Mouse (Mus musculus): ENCODE measurements at regions not wholly inside any gene's neighbourhood (a gene's known extent, or its start where the extent isn't known, plus 50 kb on each side); places are given as distances from the start of the nearest gene placed in this dataset.

DNA sequence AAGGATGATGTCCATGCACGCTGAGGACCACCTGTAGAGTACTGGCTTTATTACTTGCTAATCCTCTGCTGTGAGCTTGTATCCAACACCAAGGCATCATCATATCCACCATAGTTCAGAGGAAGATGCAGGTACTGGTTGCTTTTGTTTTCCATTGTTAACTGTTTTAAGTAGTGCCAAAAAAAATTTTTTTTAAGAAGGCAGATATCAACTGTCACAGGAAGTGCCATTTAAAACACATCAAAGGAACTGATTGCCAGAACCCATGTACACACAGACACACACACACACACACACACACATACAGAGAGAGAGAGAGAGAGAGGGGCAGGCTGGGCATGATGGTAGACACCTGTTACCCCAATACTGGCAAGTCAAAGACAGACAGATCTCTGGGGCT is 319.1 kb downstream of the Gadd45g start:
- Histone ChIP-seq H3K27me3 (ENCODE audit: insufficient read depth, low read length) (no peaks in the 10 kb centered on the region), H3K4me2 (ENCODE audit: low read length) (no peak overlapping the region), H3K9ac (ENCODE audit: low read depth, low read length) (no peak overlapping the region), H3K4me1 (replicated peaks; ENCODE audit: insufficient read depth, low read length) (no peaks in the 10 kb centered on the region), H3K27ac (no peak overlapping the region), H3K36me3 (ENCODE audit: insufficient read depth, low read length) (no peaks in the 10 kb centered on the region), H3K4me3 (replicated peaks; ENCODE audit: low read depth, low read length) (no peak overlapping the region), H3K9me3 (replicated peaks; ENCODE audit: low read length) (no peaks in the 10 kb centered on the region)
- ATAC-seq (replicated peaks; ENCODE audit: low FRiP score, low read depth) (no peak), DNase-seq (ENCODE audit: low spot score) (no peak)
- WGBS = 97% methylated on average over 1 of the region's 1 CpGs
- TF ChIP-seq CTCF (IDR thresholded peaks at IDR 0.05; ENCODE audit: low read depth) = no peak

DNA sequence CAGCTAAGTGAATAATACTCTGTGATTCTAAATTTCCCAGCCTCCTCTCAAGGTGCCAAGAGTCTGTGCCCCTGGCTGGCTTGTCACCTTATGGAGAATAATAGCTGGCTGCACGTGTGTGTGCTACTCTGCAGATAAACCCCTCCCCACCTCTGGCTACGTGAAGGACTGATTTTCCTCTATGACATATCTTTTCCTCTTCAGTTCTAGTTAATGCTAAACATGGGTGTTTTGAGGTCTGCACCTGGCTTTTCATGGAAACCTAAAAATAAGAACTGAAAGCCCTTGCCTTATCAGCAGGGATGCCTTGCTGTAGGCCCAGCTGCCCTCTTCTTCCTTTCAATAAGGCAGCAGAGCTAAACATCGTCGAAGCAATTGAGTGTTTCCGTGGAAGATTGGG is 321.5 kb downstream of the Gadd45g start:
- no peaks in the 10 kb centered on the region for H3K9me3 ChIP-seq (replicated peaks; ENCODE audit: low read length)
- ATAC-seq (replicated peaks; ENCODE audit: low FRiP score, low read depth) (no peak), DNase-seq (ENCODE audit: low spot score) (no peak)
- H3K4me1 ChIP-seq (replicated peaks; ENCODE audit: insufficient read depth, low read length) = no peaks in the 10 kb centered on the region
- H3K4me2 ChIP-seq (ENCODE audit: low read length) = no peak overlapping the region
- WGBS = 61% methylated on average over 5 of the region's 5 CpGs
- H3K4me3 ChIP-seq (replicated peaks; ENCODE audit: low read depth, low read length) = no peak overlapping the region
- no peaks in the 10 kb centered on the region for H3K36me3 ChIP-seq (ENCODE audit: insufficient read depth, low read length)
- H3K27ac ChIP-seq = no peak overlapping the region
- no peak overlapping the region for H3K9ac ChIP-seq (ENCODE audit: low read depth, low read length)
- TF ChIP-seq CTCF (IDR thresholded peaks at IDR 0.05; ENCODE audit: low read depth) = no peak
- no peaks in the 10 kb centered on the region for H3K27me3 ChIP-seq (ENCODE audit: insufficient read depth, low read length)

DNA sequence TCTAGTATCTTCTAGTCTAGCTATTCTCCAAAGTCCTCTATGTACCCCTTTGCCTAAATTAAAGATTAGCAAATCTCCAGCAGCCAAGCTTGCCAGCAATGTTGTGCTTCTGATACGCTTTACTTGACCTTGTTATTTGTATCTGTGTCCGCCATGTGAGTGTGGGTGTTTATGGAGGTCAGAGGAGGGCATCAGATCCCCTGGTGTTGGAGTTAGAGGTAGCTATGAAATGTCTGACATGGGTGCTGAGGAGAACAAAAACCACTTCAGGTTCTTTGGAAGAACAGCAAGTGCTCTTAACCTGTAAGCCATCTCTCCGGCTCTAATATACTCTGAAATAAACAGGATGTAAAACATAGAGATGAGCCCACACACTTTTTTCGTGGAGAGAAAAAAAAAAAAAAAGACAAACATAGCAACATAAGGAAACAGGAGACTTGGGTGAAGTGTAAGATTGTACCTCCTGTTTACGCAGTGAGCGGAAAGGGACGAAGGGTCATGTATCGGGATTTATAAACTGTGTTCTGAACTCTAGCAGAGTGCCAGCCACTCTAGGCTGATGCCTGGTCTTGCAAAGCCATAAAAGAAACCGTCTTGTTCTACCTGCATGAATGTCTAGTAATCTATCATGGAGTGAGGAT is 326.3 kb downstream of the Gadd45g start:
- H3K27me3 ChIP-seq (ENCODE audit: insufficient read depth, low read length) = no peaks in the 10 kb centered on the region
- ATAC-seq (replicated peaks; ENCODE audit: low FRiP score, low read depth) = no peak
- TF ChIP-seq CTCF (IDR thresholded peaks at IDR 0.05; ENCODE audit: low read depth) = no peak
- no peak overlapping the region for H3K9ac ChIP-seq (ENCODE audit: low read depth, low read length)
- no peak overlapping the region for H3K4me3 ChIP-seq (replicated peaks; ENCODE audit: low read depth, low read length)
- 62% methylated on average over 9 of the region's 9 CpGs for WGBS
- DNase-seq (ENCODE audit: low spot score) = no peak
- no peaks in the 10 kb centered on the region for H3K9me3 ChIP-seq (replicated peaks; ENCODE audit: low read length)
- no peaks in the 10 kb centered on the region for H3K36me3 ChIP-seq (ENCODE audit: insufficient read depth, low read length)
- H3K27ac ChIP-seq = no peak overlapping the region
- H3K4me1 ChIP-seq (replicated peaks; ENCODE audit: insufficient read depth, low read length) = no peaks in the 10 kb centered on the region
- no peak overlapping the region for H3K4me2 ChIP-seq (ENCODE audit: low read length)

DNA sequence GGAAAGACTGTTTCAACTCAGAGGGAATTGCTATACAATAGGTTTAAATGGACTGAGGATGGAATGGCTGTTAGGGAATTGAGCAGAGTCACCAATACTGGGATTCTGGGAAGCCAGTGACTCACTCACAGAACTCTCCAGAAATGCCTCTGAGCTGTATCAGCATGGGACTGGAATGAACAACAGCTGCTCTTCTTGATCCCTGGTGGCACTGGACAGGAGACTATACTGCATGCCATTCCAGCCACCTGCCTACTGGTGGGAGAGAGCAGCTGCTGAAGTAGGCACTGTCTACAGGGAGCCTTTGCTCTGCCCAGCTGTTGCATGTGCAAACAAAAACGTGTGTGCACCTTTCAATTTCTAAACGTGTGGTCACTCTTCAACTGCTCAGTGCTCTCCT is 329.2 kb downstream of the Gadd45g start:
- Histone ChIP-seq H3K27me3 (ENCODE audit: insufficient read depth, low read length) (no peaks in the 10 kb centered on the region), H3K9ac (ENCODE audit: low read depth, low read length) (no peak overlapping the region), H3K4me1 (replicated peaks; ENCODE audit: insufficient read depth, low read length) (no peaks in the 10 kb centered on the region), H3K4me2 (ENCODE audit: low read length) (no peak overlapping the region), H3K9me3 (replicated peaks; ENCODE audit: low read length) (no peaks in the 10 kb centered on the region), H3K27ac (no peak overlapping the region), H3K4me3 (replicated peaks; ENCODE audit: low read depth, low read length) (no peak overlapping the region), H3K36me3 (ENCODE audit: insufficient read depth, low read length) (no peaks in the 10 kb centered on the region)
- TF ChIP-seq CTCF (IDR thresholded peaks at IDR 0.05; ENCODE audit: low read depth) = no peak
- ATAC-seq (replicated peaks; ENCODE audit: low FRiP score, low read depth) (no peak), DNase-seq (ENCODE audit: low spot score) (no peak)
- WGBS = 67% methylated on average over 2 of the region's 2 CpGs

DNA sequence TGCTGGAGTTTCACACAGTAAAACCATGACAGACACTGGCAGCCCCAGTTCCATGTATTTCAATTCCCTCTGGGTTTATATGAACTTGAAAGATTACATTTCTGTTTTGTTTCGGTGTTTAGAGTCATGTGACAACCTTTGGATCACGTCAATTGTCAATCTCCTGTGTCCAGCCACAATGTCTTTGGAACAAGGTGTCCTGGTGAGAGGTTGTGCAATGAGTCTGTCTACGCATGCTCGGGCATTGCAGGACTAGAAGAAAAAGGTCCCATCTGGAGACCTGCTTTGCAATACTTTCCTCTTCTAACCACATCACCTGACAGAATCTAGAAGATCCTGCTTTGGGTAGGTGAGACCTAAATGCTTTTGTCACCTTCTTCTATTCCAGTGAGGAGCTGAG is 333.5 kb downstream of the Gadd45g start:
- H3K4me3 ChIP-seq (replicated peaks; ENCODE audit: low read depth, low read length) = no peak overlapping the region
- WGBS = 83% methylated on average over 4 of the region's 4 CpGs
- DNase-seq (ENCODE audit: low spot score) (no peak), ATAC-seq (replicated peaks; ENCODE audit: low FRiP score, low read depth) (no peak)
- no peak overlapping the region for H3K4me2 ChIP-seq (ENCODE audit: low read length)
- H3K9me3 ChIP-seq (replicated peaks; ENCODE audit: low read length) = no peaks in the 10 kb centered on the region
- no peaks in the 10 kb centered on the region for H3K4me1 ChIP-seq (replicated peaks; ENCODE audit: insufficient read depth, low read length)
- TF ChIP-seq CTCF (IDR thresholded peaks at IDR 0.05; ENCODE audit: low read depth) = no peak
- H3K27me3 ChIP-seq (ENCODE audit: insufficient read depth, low read length) = no peaks in the 10 kb centered on the region
- no peaks in the 10 kb centered on the region for H3K36me3 ChIP-seq (ENCODE audit: insufficient read depth, low read length)
- H3K9ac ChIP-seq (ENCODE audit: low read depth, low read length) = no peak overlapping the region
- H3K27ac ChIP-seq = no peak overlapping the region

DNA sequence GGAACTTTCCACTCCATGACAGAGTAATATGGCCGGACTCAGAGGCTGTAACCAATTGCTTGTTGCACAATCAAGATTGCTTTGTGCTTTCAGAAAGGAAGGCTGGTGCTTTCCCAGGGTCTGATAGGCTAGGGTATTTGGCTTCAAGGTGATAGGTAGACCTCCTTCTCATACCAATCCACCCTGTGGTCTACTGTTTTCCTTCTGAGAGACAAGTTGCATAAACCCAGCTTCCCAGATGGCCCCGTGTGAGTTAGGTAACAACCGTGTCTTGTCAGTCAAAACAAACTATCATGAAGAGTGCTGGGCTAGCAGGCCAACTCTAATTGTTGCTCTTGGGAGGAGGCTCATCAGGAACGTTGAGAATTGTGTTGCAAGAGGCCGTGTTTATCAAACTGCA is 337.2 kb downstream of the Gadd45g start:
- WGBS = 59% methylated on average over 5 of the region's 5 CpGs
- no peak for ATAC-seq (replicated peaks; ENCODE audit: low FRiP score, low read depth)
- no peaks in the 10 kb centered on the region for H3K36me3 ChIP-seq (ENCODE audit: insufficient read depth, low read length)

DNA sequence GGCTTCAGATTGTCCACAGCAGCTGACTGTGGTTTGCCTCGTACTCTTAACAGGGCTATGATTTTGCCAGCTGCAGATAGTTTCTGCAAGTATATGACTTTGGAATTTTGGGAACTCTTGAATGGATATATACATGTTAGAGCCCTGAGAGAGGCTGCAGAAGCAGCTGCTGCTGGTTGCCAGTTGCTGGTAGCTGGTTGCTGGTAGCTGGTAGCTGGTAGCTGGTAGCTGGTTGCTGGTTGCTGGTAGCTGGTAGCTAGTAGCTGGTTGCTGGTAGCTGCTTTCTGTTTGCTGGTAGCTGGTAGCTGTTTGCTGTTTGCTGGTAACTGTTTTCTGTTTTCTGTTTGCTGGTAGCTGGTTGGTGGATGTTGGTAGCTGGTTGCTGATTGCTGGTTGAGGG is 339.1 kb downstream of the Gadd45g start:
- Histone ChIP-seq H3K36me3 (ENCODE audit: insufficient read depth, low read length) (no peaks in the 10 kb centered on the region), H3K9ac (ENCODE audit: low read depth, low read length) (no peak overlapping the region), H3K9me3 (replicated peaks; ENCODE audit: low read length) (no peaks in the 10 kb centered on the region), H3K27ac (no peak overlapping the region), H3K4me3 (replicated peaks; ENCODE audit: low read depth, low read length) (no peak overlapping the region), H3K27me3 (ENCODE audit: insufficient read depth, low read length) (no peaks in the 10 kb centered on the region), H3K4me1 (replicated peaks; ENCODE audit: insufficient read depth, low read length) (no peaks in the 10 kb centered on the region), H3K4me2 (ENCODE audit: low read length) (no peak overlapping the region)
- DNase-seq (ENCODE audit: low spot score) (no peak), ATAC-seq (replicated peaks; ENCODE audit: low FRiP score, low read depth) (no peak)
- 79% methylated on average over 1 of the region's 1 CpGs for WGBS
- no peak for TF ChIP-seq CTCF (IDR thresholded peaks at IDR 0.05; ENCODE audit: low read depth)

More for the DNA sequence above, 337.2 kb downstream of the Gadd45g start:
- Histone ChIP-seq H3K9me3 (replicated peaks; ENCODE audit: low read length) (no peaks in the 10 kb centered on the region), H3K27me3 (ENCODE audit: insufficient read depth, low read length) (no peaks in the 10 kb centered on the region), H3K4me1 (replicated peaks; ENCODE audit: insufficient read depth, low read length) (no peaks in the 10 kb centered on the region), H3K4me3 (replicated peaks; ENCODE audit: low read depth, low read length) (no peak overlapping the region), H3K4me2 (ENCODE audit: low read length) (no peak overlapping the region), H3K27ac (no peak overlapping the region), H3K9ac (ENCODE audit: low read depth, low read length) (no peak overlapping the region)
- TF ChIP-seq CTCF (IDR thresholded peaks at IDR 0.05; ENCODE audit: low read depth) = no peak
- no peak for DNase-seq (ENCODE audit: low spot score)
